Mouse (Mus musculus): ENCODE results near the gene Adgrg1. TPM values are rescaled to one million over a fixed set of nuclear protein-coding genes. Genes with fewer than 3 reads are reported as not detected.
A peak's percentile ranks its signal among the peaks of the same experiment; 100 is the strongest.

The Adgrg1 gene
- polyA plus RNA-seq, 2 experiments: 17.6 to 25.6 TPM

GRCm38 (mm10) chr8:94964828-94965227 lies 9.7 kb upstream of the Adgrg1 start:
- Histone ChIP-seq H3K9me3 (ENCODE audit: control insufficient read depth, low read length) (no peaks in the 10 kb centered on the region), H3K27ac (replicated peaks; ENCODE audit: low read depth, low read length) (no peak overlapping the region), H3K4me3 (replicated peaks; ENCODE audit: low read length) (no peak overlapping the region), H3K36me3 (ENCODE audit: control insufficient read depth, insufficient read depth, low read length) (no peaks in the 10 kb centered on the region), H3K9ac (ENCODE audit: low read depth, low read length, severe bottlenecking) (no peak overlapping the region), H3K4me2 (replicated peaks; ENCODE audit: low read depth, low read length, severe bottlenecking) (no peak overlapping the region), H3K4me1 (ENCODE audit: control insufficient read depth, insufficient read depth, low read length) (0 out of 2 replicates have a peak, but pooled peaks cover 3% of the 10 kb centered on the region), H3K27me3 (ENCODE audit: control insufficient read depth, insufficient read depth, low read length) (no peaks in the 10 kb centered on the region)
- no peak for DNase-seq (ENCODE audit: low spot score)
- 46% methylated on average over 10 of the region's 10 CpGs for WGBS
- no peak for TF ChIP-seq POLR2A (IDR thresholded peaks at IDR 0.05; ENCODE audit: borderline replicate concordance, extremely low read depth, insufficient read depth, insufficient read length)
- no peak for ATAC-seq (ENCODE audit: low FRiP score, low read depth)

- WGBS: 19% methylated on average over 7 of the region's 7 CpGs
- no peak for ATAC-seq (ENCODE audit: low FRiP score, low read depth)
- H3K9me3 ChIP-seq (ENCODE audit: control insufficient read depth, low read length): no peaks in the 10 kb centered on the region
- H3K4me2 ChIP-seq (replicated peaks; ENCODE audit: low read depth, low read length, severe bottlenecking): no peak overlapping the region
- H3K27ac ChIP-seq (replicated peaks; ENCODE audit: low read depth, low read length): no peak overlapping the region
- H3K4me1 ChIP-seq (ENCODE audit: control insufficient read depth, insufficient read depth, low read length): no peaks in the 10 kb centered on the region
- no peak for TF ChIP-seq POLR2A (IDR thresholded peaks at IDR 0.05; ENCODE audit: borderline replicate concordance, extremely low read depth, insufficient read depth, insufficient read length)
- no peak overlapping the region for H3K4me3 ChIP-seq (replicated peaks; ENCODE audit: low read length)
- DNase-seq (ENCODE audit: low spot score): peak; percentile 80
- no peaks in the 10 kb centered on the region for H3K27me3 ChIP-seq (ENCODE audit: control insufficient read depth, insufficient read depth, low read length)
- H3K9ac ChIP-seq (ENCODE audit: low read depth, low read length, severe bottlenecking): no peak overlapping the region
- no peaks in the 10 kb centered on the region for H3K36me3 ChIP-seq (ENCODE audit: control insufficient read depth, insufficient read depth, low read length)
Measured at GRCm38 (mm10) chr8:94966578-94966977, 8.0 kb upstream of the Adgrg1 start.

- no peaks in the 10 kb centered on the region for H3K4me1 ChIP-seq (ENCODE audit: control insufficient read depth, insufficient read depth, low read length)
- H3K4me3 ChIP-seq (replicated peaks; ENCODE audit: low read length): no peak overlapping the region
- no peak overlapping the region for H3K9ac ChIP-seq (ENCODE audit: low read depth, low read length, severe bottlenecking)
- 73% methylated on average over 4 of the region's 4 CpGs for WGBS
- ATAC-seq (ENCODE audit: low FRiP score, low read depth): no peak
- H3K36me3 ChIP-seq (ENCODE audit: control insufficient read depth, insufficient read depth, low read length): no peaks in the 10 kb centered on the region
- TF ChIP-seq POLR2A (IDR thresholded peaks at IDR 0.05; ENCODE audit: borderline replicate concordance, extremely low read depth, insufficient read depth, insufficient read length): no peak
- H3K4me2 ChIP-seq (replicated peaks; ENCODE audit: low read depth, low read length, severe bottlenecking): no peak overlapping the region
- no peak for DNase-seq (ENCODE audit: low spot score)
- H3K27me3 ChIP-seq (ENCODE audit: control insufficient read depth, insufficient read depth, low read length): no peaks in the 10 kb centered on the region
- H3K9me3 ChIP-seq (ENCODE audit: control insufficient read depth, low read length): no peaks in the 10 kb centered on the region
- no peak overlapping the region for H3K27ac ChIP-seq (replicated peaks; ENCODE audit: low read depth, low read length)
Measured at GRCm38 (mm10) chr8:94967071-94967470, 7.5 kb upstream of the Adgrg1 start.

DNA sequence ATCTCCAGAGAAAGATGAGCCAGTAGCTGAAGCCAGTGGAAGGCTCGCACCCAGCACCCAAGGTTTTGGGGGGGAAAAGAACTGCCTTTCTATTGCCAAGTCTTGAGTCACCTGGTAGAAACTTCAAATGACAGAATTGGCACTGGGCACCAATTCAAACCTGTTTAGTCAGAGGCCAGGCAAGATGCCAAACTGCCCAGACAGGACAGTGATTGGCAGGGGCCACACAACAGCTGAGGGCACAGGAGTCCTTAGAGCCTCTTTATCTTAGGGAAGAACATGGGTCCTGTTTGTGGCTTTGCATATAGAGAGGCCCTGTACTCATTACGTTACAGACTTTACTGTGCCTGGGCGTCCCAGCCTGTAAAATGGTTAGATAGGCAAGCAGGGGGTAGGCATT lies 7.0 kb upstream of the Adgrg1 start:
- no peak overlapping the region for H3K4me2 ChIP-seq (replicated peaks; ENCODE audit: low read depth, low read length, severe bottlenecking)
- no peak overlapping the region for H3K9ac ChIP-seq (ENCODE audit: low read depth, low read length, severe bottlenecking)
- H3K4me1 ChIP-seq (ENCODE audit: control insufficient read depth, insufficient read depth, low read length): no peaks in the 10 kb centered on the region
- 72% methylated on average over 3 of the region's 3 CpGs for WGBS
- ATAC-seq (ENCODE audit: low FRiP score, low read depth) (no peak), DNase-seq (ENCODE audit: low spot score) (no peak)
- TF ChIP-seq POLR2A (IDR thresholded peaks at IDR 0.05; ENCODE audit: borderline replicate concordance, extremely low read depth, insufficient read depth, insufficient read length): no peak
- H3K27ac ChIP-seq (replicated peaks; ENCODE audit: low read depth, low read length): no peak overlapping the region
- no peaks in the 10 kb centered on the region for H3K36me3 ChIP-seq (ENCODE audit: control insufficient read depth, insufficient read depth, low read length)
- no peaks in the 10 kb centered on the region for H3K9me3 ChIP-seq (ENCODE audit: control insufficient read depth, low read length)
- no peak overlapping the region for H3K4me3 ChIP-seq (replicated peaks; ENCODE audit: low read length)
- H3K27me3 ChIP-seq (ENCODE audit: control insufficient read depth, insufficient read depth, low read length): no peaks in the 10 kb centered on the region

DNA sequence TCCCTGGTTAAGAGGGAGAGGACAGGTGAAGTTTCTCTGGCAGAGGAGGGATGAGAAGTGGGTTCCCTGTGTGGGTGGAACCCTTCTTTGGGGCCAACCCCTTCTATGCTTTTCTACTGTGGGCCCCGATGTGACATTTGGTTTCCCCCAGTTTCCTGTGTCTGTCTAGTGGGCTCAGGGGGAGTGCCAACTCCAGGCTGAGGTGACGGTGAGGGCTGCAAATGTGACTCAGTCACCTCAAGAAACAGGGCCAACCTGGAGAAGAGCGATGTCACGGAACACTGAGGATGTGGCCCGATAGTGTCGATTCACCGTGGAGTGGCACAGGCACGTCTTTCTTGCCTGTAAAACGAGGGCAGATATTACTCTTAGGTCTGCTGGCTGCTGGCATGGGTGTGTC lies 1.3 kb upstream of the Adgrg1 start:
- Histone ChIP-seq H3K9me3 (ENCODE audit: control insufficient read depth, low read length) (no peaks in the 10 kb centered on the region), H3K36me3 (ENCODE audit: control insufficient read depth, insufficient read depth, low read length) (no peaks in the 10 kb centered on the region), H3K27ac (replicated peaks; ENCODE audit: low read depth, low read length) (no peak overlapping the region), H3K27me3 (ENCODE audit: control insufficient read depth, insufficient read depth, low read length) (no peaks in the 10 kb centered on the region; the same call in 1 of the 2 replicates), H3K4me1 (ENCODE audit: control insufficient read depth, insufficient read depth, low read length) (peaks cover 17% of the 10 kb centered on the region), H3K4me2 (replicated peaks; ENCODE audit: low read depth, low read length, severe bottlenecking) (no peak overlapping the region), H3K9ac (ENCODE audit: low read depth, low read length, severe bottlenecking) (no peak overlapping the region), H3K4me3 (replicated peaks; ENCODE audit: low read length) (no peak overlapping the region)
- TF ChIP-seq POLR2A (IDR thresholded peaks at IDR 0.05; ENCODE audit: borderline replicate concordance, extremely low read depth, insufficient read depth, insufficient read length): no peak
- ATAC-seq (ENCODE audit: low FRiP score, low read depth): no peak
- WGBS: 89% methylated on average over 9 of the region's 9 CpGs
- no peak for DNase-seq (ENCODE audit: low spot score)

DNA sequence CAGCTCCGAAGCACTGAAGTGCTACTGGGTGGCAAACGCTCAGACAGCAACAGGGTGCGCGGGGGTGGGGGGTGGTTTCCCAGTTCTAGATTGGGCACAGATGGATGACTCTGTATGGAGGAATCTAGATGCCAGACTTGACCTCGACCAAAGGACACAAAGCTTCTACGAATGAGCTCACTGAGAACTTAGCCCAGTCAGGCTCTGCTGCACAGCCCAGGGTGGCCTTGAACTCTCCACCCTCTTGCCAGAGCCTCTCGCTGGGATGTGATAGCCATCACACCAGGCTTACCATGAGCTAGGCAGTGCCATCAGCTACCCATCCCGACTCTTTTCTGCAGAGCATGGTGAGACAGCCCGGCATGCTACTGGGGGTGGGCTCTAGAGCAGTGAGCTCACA lies 765 bp upstream of the Adgrg1 start:
- DNase-seq (ENCODE audit: low spot score) (no peak), ATAC-seq (ENCODE audit: low FRiP score, low read depth) (no peak)
- no peaks in the 10 kb centered on the region for H3K36me3 ChIP-seq (ENCODE audit: control insufficient read depth, insufficient read depth, low read length)
- H3K27me3 ChIP-seq (ENCODE audit: control insufficient read depth, insufficient read depth, low read length): no peaks in the 10 kb centered on the region; the same call in 1 of the 2 replicates
- WGBS: 89% methylated on average over 9 of the region's 9 CpGs
- H3K27ac ChIP-seq (replicated peaks; ENCODE audit: low read depth, low read length): no peak overlapping the region
- TF ChIP-seq POLR2A (IDR thresholded peaks at IDR 0.05; ENCODE audit: borderline replicate concordance, extremely low read depth, insufficient read depth, insufficient read length): no peak
- no peak overlapping the region for H3K4me2 ChIP-seq (replicated peaks; ENCODE audit: low read depth, low read length, severe bottlenecking)
- peaks cover 19% of the 10 kb centered on the region for H3K4me1 ChIP-seq (ENCODE audit: control insufficient read depth, insufficient read depth, low read length)
- H3K9ac ChIP-seq (ENCODE audit: low read depth, low read length, severe bottlenecking): no peak overlapping the region
- no peak overlapping the region for H3K4me3 ChIP-seq (replicated peaks; ENCODE audit: low read length)
- no peaks in the 10 kb centered on the region for H3K9me3 ChIP-seq (ENCODE audit: control insufficient read depth, low read length)

Data from limb, embryonic 14.5 days (tissue).